Mouse (Mus musculus): ENCODE measurements at regions not wholly inside any gene's neighbourhood (a gene's known extent, or its start where the extent isn't known, plus 50 kb on each side); places are given as distances from the start of the nearest gene placed in this dataset.

GRCm38 (mm10) chr11:38618707-38619106 lies 1382.9 kb upstream of the Tenm2 start:
- DNase-seq (ENCODE audit: low read depth, low spot score), result no peak

GRCm38 (mm10) chr11:38600971-38601370 lies 1365.2 kb upstream of the Tenm2 start:
- DNase-seq (ENCODE audit: low read depth, low spot score), result no peak

- DNase-seq (ENCODE audit: low read depth, low spot score), result no peak
These were observed 1332.8 kb upstream of the Tenm2 start for GRCm38 (mm10) chr11:38568515-38568914.

GRCm38 (mm10) chr11:38543893-38544292 lies 1308.1 kb upstream of the Tenm2 start:
- peak; percentile 1 for DNase-seq (ENCODE audit: low read depth, low spot score)

- no peak for DNase-seq (ENCODE audit: low read depth, low spot score)
These were observed 1304.3 kb upstream of the Tenm2 start for GRCm38 (mm10) chr11:38540097-38540496.

GRCm38 (mm10) chr11:38532282-38532681 lies 1296.5 kb upstream of the Tenm2 start:
- DNase-seq (ENCODE audit: low read depth, low spot score), result no peak

GRCm38 (mm10) chr11:38509676-38510075 lies 1273.9 kb upstream of the Tenm2 start:
- no peak for DNase-seq (ENCODE audit: low read depth, low spot score)

GRCm38 (mm10) chr11:38464239-38464596 lies 1228.5 kb upstream of the Tenm2 start:
- no peak for DNase-seq (ENCODE audit: low read depth, low spot score)

- DNase-seq (ENCODE audit: low read depth, low spot score), result no peak
These were observed 1227.9 kb upstream of the Tenm2 start for GRCm38 (mm10) chr11:38463568-38464238.

- DNase-seq (ENCODE audit: low read depth, low spot score), result no peak
These were observed 1207.5 kb upstream of the Tenm2 start for GRCm38 (mm10) chr11:38443291-38443690.

- no peak for DNase-seq (ENCODE audit: low read depth, low spot score)
These were observed 1174.5 kb upstream of the Tenm2 start for GRCm38 (mm10) chr11:38410302-38410701.

GRCm38 (mm10) chr11:38397771-38398170 lies 1162.0 kb upstream of the Tenm2 start:
- no peak for DNase-seq (ENCODE audit: low read depth, low spot score)

- DNase-seq (ENCODE audit: low read depth, low spot score), result no peak
These were observed 1151.2 kb upstream of the Tenm2 start for GRCm38 (mm10) chr11:38386958-38387357.

GRCm38 (mm10) chr11:38346442-38346841 lies 1110.7 kb upstream of the Tenm2 start:
- DNase-seq (ENCODE audit: low read depth, low spot score), result no peak

- no peak for DNase-seq (ENCODE audit: low read depth, low spot score)
These were observed 1099.6 kb upstream of the Tenm2 start for GRCm38 (mm10) chr11:38335411-38335810.

- DNase-seq (ENCODE audit: low read depth, low spot score), result no peak
These were observed 1061.9 kb upstream of the Tenm2 start for GRCm38 (mm10) chr11:38297693-38298092.

- DNase-seq (ENCODE audit: low read depth, low spot score), result no peak
These were observed 1055.5 kb upstream of the Tenm2 start for GRCm38 (mm10) chr11:38291289-38291688.

- DNase-seq (ENCODE audit: low read depth, low spot score), result no peak
These were observed 1045.2 kb upstream of the Tenm2 start for GRCm38 (mm10) chr11:38280961-38281360.

All from WW6 (cell line).